Mouse (Mus musculus) lung, adult 2 months (tissue): ENCODE results near the gene Znrf2.

Experiments
- CTCF ChIP-seq: fragments of 200-500 bp; IDR thresholded peaks from 2 replicates; pipeline ENCODE4 v1.5.1; 2011; ENCODE audit warnings: mild to moderate bottlenecking, low read length, control low read depth; ENCODE audit not compliant: insufficient read depth
- POLR2A ChIP-seq: fragments of 200-500 bp; IDR thresholded peaks from 2 replicates; pipeline ENCODE4 v1.6.1; 2011; ENCODE audit warnings: low read depth, mild to moderate bottlenecking, control low read depth, low read length, borderline replicate concordance; ENCODE audit errors: extremely low read depth

DNA sequence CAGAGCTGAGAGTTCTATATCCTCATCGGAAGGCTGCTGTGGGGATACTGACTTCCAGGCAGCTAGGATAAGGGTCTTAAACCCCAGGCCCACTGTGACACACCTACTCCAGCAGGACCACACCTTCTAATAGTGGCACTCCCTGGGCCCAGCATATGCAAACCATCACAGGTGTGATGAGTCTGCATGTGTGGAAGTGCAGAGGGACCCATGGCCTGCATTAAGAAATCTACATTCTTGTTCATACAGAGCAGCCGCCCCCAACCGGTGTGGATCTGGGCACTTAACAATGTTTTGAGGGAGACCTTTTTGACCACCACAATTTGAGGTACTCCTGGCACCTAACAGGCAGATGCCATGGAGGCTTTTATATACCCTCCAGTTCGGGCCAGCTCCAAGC lies 114.9 kb downstream of the Znrf2 start:
- TF ChIP-seq CTCF (no peak), POLR2A (no peak)
